Mouse (Mus musculus) splenic B cell, adult 2 months (primary cell): ENCODE measurements around the gene Nhsl2.
A peak's percentile ranks its signal among the peaks of the same experiment; 100 is the strongest.

ENCODE experiments used
- DNase-seq: peaks from one replicate; pipeline ENCODE4 v3.0.0-alpha.2; 2011; ENCODE audit warnings: low read depth, low spot score
- H3K27me3 ChIP-seq: 2 replicates; pipeline ENCODE4 v1.6.1; 2012; ENCODE audit warnings: mild to moderate bottlenecking, low read length, moderate library complexity, mixed read lengths; ENCODE audit not compliant: control insufficient read depth, poor library complexity, insufficient read depth, severe bottlenecking
- H3K36me3 ChIP-seq: 2 replicates; pipeline ENCODE4 v1.6.1; 2012; ENCODE audit warnings: mild to moderate bottlenecking, low read length, moderate library complexity, mixed read lengths; ENCODE audit not compliant: control insufficient read depth, poor library complexity, insufficient read depth, severe bottlenecking

Nhsl2 gene

GRCm38 (mm10) chrX:101939486-101939885 lies 90.3 kb downstream of the Nhsl2 start:
- H3K27me3 ChIP-seq, result no peaks in the 10 kb centered on the region
- H3K36me3 ChIP-seq, result no peaks in the 10 kb centered on the region
- no peak for DNase-seq

- peak; percentile 24 for DNase-seq
- H3K27me3 ChIP-seq, result no peaks in the 10 kb centered on the region
- no peaks in the 10 kb centered on the region for H3K36me3 ChIP-seq
These were observed 93.3 kb downstream of the Nhsl2 start for GRCm38 (mm10) chrX:101942461-101942896.

- Histone ChIP-seq H3K36me3 (no peaks in the 10 kb centered on the region), H3K27me3 (no peaks in the 10 kb centered on the region)
- no peak for DNase-seq
These were observed 94.6 kb downstream of the Nhsl2 start for GRCm38 (mm10) chrX:101943743-101944142.

GRCm38 (mm10) chrX:101944761-101945330 lies 95.7 kb downstream of the Nhsl2 start:
- DNase-seq, result no peak
- Histone ChIP-seq H3K27me3 (no peaks in the 10 kb centered on the region), H3K36me3 (no peaks in the 10 kb centered on the region)

- H3K27me3 ChIP-seq, result no peaks in the 10 kb centered on the region
- no peak for DNase-seq
- no peaks in the 10 kb centered on the region for H3K36me3 ChIP-seq
These were observed 103.3 kb downstream of the Nhsl2 start for GRCm38 (mm10) chrX:101952436-101952835.

GRCm38 (mm10) chrX:101953256-101953655 lies 104.1 kb downstream of the Nhsl2 start:
- no peaks in the 10 kb centered on the region for H3K27me3 ChIP-seq
- no peak for DNase-seq
- no peaks in the 10 kb centered on the region for H3K36me3 ChIP-seq

GRCm38 (mm10) chrX:101953787-101954491 lies 104.8 kb downstream of the Nhsl2 start:
- DNase-seq, result peak; percentile 77
- Histone ChIP-seq H3K27me3 (no peaks in the 10 kb centered on the region), H3K36me3 (no peaks in the 10 kb centered on the region)

- no peak for DNase-seq
- H3K27me3 ChIP-seq, result no peaks in the 10 kb centered on the region
These were observed 105.3 kb downstream of the Nhsl2 start for GRCm38 (mm10) chrX:101954492-101954851.

GRCm38 (mm10) chrX:101961848-101962247 lies 112.7 kb downstream of the Nhsl2 start:
- no peak for DNase-seq
- no peaks in the 10 kb centered on the region for H3K27me3 ChIP-seq
- H3K36me3 ChIP-seq, result no peaks in the 10 kb centered on the region

More at GRCm38 (mm10) chrX:101954492-101954851, 105.3 kb downstream of the Nhsl2 start:
- H3K36me3 ChIP-seq, result no peaks in the 10 kb centered on the region

GRCm38 (mm10) chrX:101963711-101964110 lies 114.5 kb downstream of the Nhsl2 start:
- DNase-seq, result no peak
- Histone ChIP-seq H3K27me3 (no peaks in the 10 kb centered on the region), H3K36me3 (no peaks in the 10 kb centered on the region)

- Histone ChIP-seq H3K36me3 (no peaks in the 10 kb centered on the region), H3K27me3 (no peaks in the 10 kb centered on the region)
- DNase-seq, result no peak
These were observed 123.8 kb downstream of the Nhsl2 start for GRCm38 (mm10) chrX:101973028-101973427.

GRCm38 (mm10) chrX:101976931-101977330 lies 127.7 kb downstream of the Nhsl2 start:
- H3K27me3 ChIP-seq, result no peaks in the 10 kb centered on the region
- H3K36me3 ChIP-seq, result no peaks in the 10 kb centered on the region
- no peak for DNase-seq

- H3K36me3 ChIP-seq, result no peaks in the 10 kb centered on the region
- H3K27me3 ChIP-seq, result no peaks in the 10 kb centered on the region
- DNase-seq, result no peak
These were observed 129.7 kb downstream of the Nhsl2 start for GRCm38 (mm10) chrX:101978861-101979260.

GRCm38 (mm10) chrX:101979267-101979666 lies 130.1 kb downstream of the Nhsl2 start:
- no peaks in the 10 kb centered on the region for H3K36me3 ChIP-seq
- H3K27me3 ChIP-seq, result no peaks in the 10 kb centered on the region
- peak; percentile 13 for DNase-seq

GRCm38 (mm10) chrX:101980586-101980985 lies 131.4 kb downstream of the Nhsl2 start:
- no peak for DNase-seq
- Histone ChIP-seq H3K27me3 (no peaks in the 10 kb centered on the region), H3K36me3 (no peaks in the 10 kb centered on the region)
